Mouse (Mus musculus): Measurements from ENCODE around the gene Phex. TPM values are rescaled to one million over a fixed set of nuclear protein-coding genes. Genes with fewer than 3 reads are reported as not detected.

The Phex gene
- total RNA-seq, 2 experiments from 2014 or later = 0.15 to 0.20 TPM

GRCm38 (mm10) chrX:157310331-157310730, 104.8 kb downstream of the Phex start:
- ATAC-seq (ENCODE audit: poor library complexity, severe bottlenecking) = no peak

- ATAC-seq (ENCODE audit: poor library complexity, severe bottlenecking) = no peak
Measured at GRCm38 (mm10) chrX:157308171-157308570, 106.9 kb downstream of the Phex start.

GRCm38 (mm10) chrX:157307411-157307810, 107.7 kb downstream of the Phex start:
- no peak for ATAC-seq (ENCODE audit: poor library complexity, severe bottlenecking)

- ATAC-seq (ENCODE audit: poor library complexity, severe bottlenecking) = no peak
Measured at GRCm38 (mm10) chrX:157306796-157307405, 108.2 kb downstream of the Phex start.

- no peak for ATAC-seq (ENCODE audit: poor library complexity, severe bottlenecking)
Measured at GRCm38 (mm10) chrX:157305852-157306232, 109.3 kb downstream of the Phex start.

GRCm38 (mm10) chrX:157305193-157305851, 109.8 kb downstream of the Phex start:
- ATAC-seq (ENCODE audit: poor library complexity, severe bottlenecking) = no peak

- ATAC-seq (ENCODE audit: poor library complexity, severe bottlenecking) = no peak
Measured at GRCm38 (mm10) chrX:157292411-157292810, 122.7 kb downstream of the Phex start.

GRCm38 (mm10) chrX:157276581-157276980, 138.5 kb downstream of the Phex start:
- no peak for ATAC-seq (ENCODE audit: poor library complexity, severe bottlenecking)

GRCm38 (mm10) chrX:157273291-157273690, 141.8 kb downstream of the Phex start:
- ATAC-seq (ENCODE audit: poor library complexity, severe bottlenecking) = no peak

- ATAC-seq (ENCODE audit: poor library complexity, severe bottlenecking) = no peak
Measured at GRCm38 (mm10) chrX:157271609-157272008, 143.5 kb downstream of the Phex start.

- ATAC-seq (ENCODE audit: poor library complexity, severe bottlenecking) = no peak
Measured at GRCm38 (mm10) chrX:157269726-157270305, 145.3 kb downstream of the Phex start.

GRCm38 (mm10) chrX:157268141-157268540, 147.0 kb downstream of the Phex start:
- ATAC-seq (ENCODE audit: poor library complexity, severe bottlenecking) = no peak

- ATAC-seq (ENCODE audit: poor library complexity, severe bottlenecking) = no peak
Measured at GRCm38 (mm10) chrX:157202736-157203135, 212.4 kb downstream of the Phex start.

- no peak for ATAC-seq (ENCODE audit: poor library complexity, severe bottlenecking)
Measured at GRCm38 (mm10) chrX:157184167-157184566, 230.9 kb downstream of the Phex start.

GRCm38 (mm10) chrX:157180845-157181244, 234.3 kb downstream of the Phex start:
- no peak for ATAC-seq (ENCODE audit: poor library complexity, severe bottlenecking)

- no peak for ATAC-seq (ENCODE audit: poor library complexity, severe bottlenecking)
Measured at GRCm38 (mm10) chrX:157164142-157164541, 251.0 kb downstream of the Phex start.

GRCm38 (mm10) chrX:157163394-157163793, 251.7 kb downstream of the Phex start:
- no peak for ATAC-seq (ENCODE audit: poor library complexity, severe bottlenecking)

GRCm38 (mm10) chrX:157144675-157145074, 270.4 kb downstream of the Phex start:
- ATAC-seq (ENCODE audit: poor library complexity, severe bottlenecking) = no peak

GRCm38 (mm10) chrX:157139601-157140000, 275.5 kb downstream of the Phex start:
- no peak for ATAC-seq (ENCODE audit: poor library complexity, severe bottlenecking)

All from megakaryocyte, adult 5-6 weeks (primary cell).